Mouse (Mus musculus) limb, embryonic 11.5 days (tissue): ENCODE measurements around the gene Kalrn. TPM values are rescaled to one million over a fixed set of nuclear protein-coding genes. Genes with fewer than 3 reads are reported as not detected.

Experiments
- ATAC-seq: fragments of 200-750 bp; cut with Nextera tagmentation; 2 replicates; pipeline ENCODE4 v1.8.0; 2017; ENCODE audit warnings: low read depth; ENCODE audit not compliant: insufficient number of reproducible peaks, low FRiP score, low TSS enrichment
- DNase-seq: peaks from one replicate; pipeline ENCODE4 v3.0.0-alpha.2; 2015; ENCODE audit warnings: low spot score
- H3K27ac ChIP-seq: fragments of 300-500 bp; sonication (generic); replicated peaks from 2 replicates; pipeline ENCODE4 v1.5.1; 2014; ENCODE audit warnings: low read depth, mild to moderate bottlenecking, low read length
- H3K27me3 ChIP-seq: fragments of 300-500 bp; sonication (generic); 2 replicates; pipeline ENCODE4 v1.6.1; 2014; ENCODE audit warnings: mild to moderate bottlenecking, low read length, mixed read lengths; ENCODE audit not compliant: control insufficient read depth, insufficient read depth
- H3K36me3 ChIP-seq: fragments of 300-500 bp; sonication (generic); 2 replicates; pipeline ENCODE4 v1.6.1; 2014; ENCODE audit warnings: mild to moderate bottlenecking, low read length, moderate library complexity, mixed read lengths; ENCODE audit not compliant: control insufficient read depth, insufficient read depth
- H3K4me1 ChIP-seq: fragments of 300-500 bp; sonication (generic); 2 replicates; pipeline ENCODE4 v1.6.1; 2014; ENCODE audit warnings: low read length, mixed read lengths; ENCODE audit not compliant: control insufficient read depth, insufficient read depth
- H3K4me2 ChIP-seq: fragments of 300-500 bp; sonication (generic); 2 replicates; pipeline ENCODE4 v1.6.1; 2014; ENCODE audit warnings: low read depth, mild to moderate bottlenecking, moderate library complexity; ENCODE audit not compliant: severe bottlenecking
- H3K4me3 ChIP-seq: fragments of 300-500 bp; sonication (generic); 2 replicates; pipeline ENCODE4 v1.5.1; 2014; ENCODE audit warnings: low read depth, low read length
- H3K9ac ChIP-seq: fragments of 300-500 bp; sonication (generic); 2 replicates; pipeline ENCODE4 v1.6.1; 2014; ENCODE audit warnings: mild to moderate bottlenecking, low read length
- H3K9me3 ChIP-seq: fragments of 300-500 bp; sonication (generic); 2 replicates; pipeline ENCODE4 v1.6.1; 2016; ENCODE audit warnings: low read length; ENCODE audit not compliant: control insufficient read depth
- WGBS: fragments of 180-500 bp; shearing (Covaris S2); extraction: QIAGEN DNeasy Blood & Tissue Kit; methylation state at CpG from one replicate; pipeline ENCODE4 v1.1.7; 2014; 5-methylcytosine and 5-hydroxymethylcytosine counted together
- polyA plus RNA-seq: library from polyadenylated mRNA; unstranded; fragments of >200 nt; fragmentation: Nextera tagmentation; extraction: Ambion mirVana; gene quantifications from 2 replicates; pipeline ENCODE4 v1.2.1, GENCODE M21; 2014

Gene Kalrn
- polyA plus RNA-seq, 1 experiment from 2014 or later, result 11.5 TPM

DNA sequence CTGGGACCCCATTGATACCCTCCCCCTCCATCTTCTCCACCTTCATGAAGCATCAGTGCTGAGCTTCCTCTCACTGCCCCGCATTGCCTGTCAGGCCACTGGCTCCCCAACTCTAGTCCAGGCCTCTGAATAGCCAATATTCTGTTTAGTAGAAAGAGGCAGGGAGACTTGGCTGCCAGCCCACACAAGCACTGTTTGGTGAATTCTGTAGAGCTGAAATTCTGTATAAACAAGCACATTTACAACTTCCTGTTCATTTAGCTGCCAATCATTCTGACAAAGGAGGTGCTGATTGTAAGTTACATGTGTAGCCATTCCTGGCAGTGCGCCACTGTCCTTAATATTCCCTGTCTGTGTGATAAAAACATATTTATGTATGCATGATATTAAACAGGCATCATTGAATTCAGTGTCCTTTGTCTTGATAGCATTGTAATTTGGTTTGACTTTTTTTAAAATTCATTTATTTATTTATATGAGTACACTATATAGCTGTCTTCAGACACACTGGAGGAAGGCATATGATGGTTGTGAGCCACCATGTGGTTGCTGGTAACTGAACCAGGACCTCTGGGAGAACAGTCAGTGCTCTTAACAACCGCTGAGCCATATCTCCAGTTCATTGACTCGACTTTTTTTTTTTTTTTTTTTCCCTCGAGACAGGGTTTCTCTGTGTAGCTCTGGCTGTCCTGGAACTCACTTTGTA is 638.5 kb downstream of the Kalrn start:
- Histone ChIP-seq H3K27me3 (no peaks in the 10 kb centered on the region), H3K9ac (no peak overlapping the region; the same call in 1 of the 2 replicates), H3K27ac (peak overlapping the region; percentile 11; the same call in 1 of the 2 replicates), H3K4me2 (no peak overlapping the region), H3K9me3 (no peaks in the 10 kb centered on the region), H3K4me3 (no peak overlapping the region), H3K36me3 (no peaks in the 10 kb centered on the region), H3K4me1 (peaks cover 22% of the 10 kb centered on the region)
- ATAC-seq (no peak), DNase-seq (no peak)
- 75% methylated on average over 5 of the region's 5 CpGs for WGBS

- Histone ChIP-seq H3K9ac (no peak overlapping the region), H3K4me1 (peaks cover 9% of the 10 kb centered on the region), H3K9me3 (no peaks in the 10 kb centered on the region), H3K4me2 (no peak overlapping the region), H3K36me3 (no peaks in the 10 kb centered on the region; the same call in 1 of the 2 replicates), H3K4me3 (no peak overlapping the region), H3K27me3 (no peaks in the 10 kb centered on the region), H3K27ac (no peak overlapping the region)
- no peak for ATAC-seq
- 91% methylated on average over 11 of the region's 11 CpGs for WGBS
- no peak for DNase-seq
Observed at GRCm38 (mm10) chr16:33933411-33933810, 639.9 kb downstream of the Kalrn start.

- DNase-seq (no peak), ATAC-seq (no peak)
- peaks cover 6% of the 10 kb centered on the region; the same call in 1 of the 2 replicates for H3K4me1 ChIP-seq
- no peaks in the 10 kb centered on the region; the same call in 1 of the 2 replicates for H3K36me3 ChIP-seq
- H3K4me3 ChIP-seq, result no peak overlapping the region
- H3K27me3 ChIP-seq, result no peaks in the 10 kb centered on the region
- H3K9ac ChIP-seq, result no peak overlapping the region
- no peak overlapping the region for H3K4me2 ChIP-seq
- H3K9me3 ChIP-seq, result no peaks in the 10 kb centered on the region
- H3K27ac ChIP-seq, result no peak overlapping the region
- WGBS, result 83% methylated on average over 5 of the region's 5 CpGs
Observed at GRCm38 (mm10) chr16:33932126-33932525, 641.2 kb downstream of the Kalrn start.

DNA sequence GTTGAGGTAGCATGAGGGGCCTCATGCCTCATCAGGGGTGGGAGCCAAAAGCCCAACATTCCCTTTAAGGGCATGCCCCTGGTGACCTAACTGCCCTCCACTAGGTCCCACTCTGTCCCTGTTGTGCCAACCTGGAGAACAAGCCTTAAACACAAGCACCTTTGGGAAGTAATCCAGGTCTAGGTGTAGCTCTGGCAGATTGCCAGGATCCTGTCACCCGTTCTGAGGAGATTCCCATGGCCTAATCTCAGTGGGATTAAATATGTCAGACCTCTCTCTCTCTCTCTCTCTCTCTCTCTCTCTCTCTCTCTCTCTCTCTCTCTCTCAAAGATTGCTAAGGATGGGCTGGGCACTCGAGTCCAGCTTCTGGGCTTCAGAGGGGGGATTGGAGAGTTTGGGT is 641.6 kb downstream of the Kalrn start:
- ATAC-seq, result no peak

DNA sequence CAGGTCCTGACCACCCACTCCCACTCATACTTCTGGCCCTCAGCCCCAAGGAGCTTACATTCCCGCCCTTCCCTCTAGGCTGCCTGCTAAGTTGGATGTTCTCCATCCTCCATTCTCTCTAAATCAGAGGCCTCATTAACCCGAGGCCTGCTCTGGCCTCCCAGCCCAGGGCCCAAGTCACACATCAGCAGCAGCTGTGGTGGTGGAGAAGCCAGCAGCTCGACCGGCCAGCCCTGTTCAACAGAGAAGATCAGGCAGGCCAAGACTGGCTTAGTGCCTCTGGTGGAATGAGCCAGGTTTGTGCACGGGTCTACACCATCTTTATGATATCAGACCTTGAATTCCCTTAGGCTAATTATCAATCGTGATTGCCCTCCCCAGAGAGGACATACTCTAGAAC is 642.5 kb downstream of the Kalrn start:
- ATAC-seq (no peak), DNase-seq (no peak)
- no peaks in the 10 kb centered on the region; the same call in 1 of the 2 replicates for H3K36me3 ChIP-seq
- peaks cover 6% of the 10 kb centered on the region; the same call in 1 of the 2 replicates for H3K4me1 ChIP-seq
- H3K4me2 ChIP-seq, result no peak overlapping the region
- WGBS, result 90% methylated on average over 6 of the region's 6 CpGs
- H3K9ac ChIP-seq, result no peak overlapping the region
- H3K9me3 ChIP-seq, result no peaks in the 10 kb centered on the region
- H3K4me3 ChIP-seq, result no peak overlapping the region
- no peaks in the 10 kb centered on the region for H3K27me3 ChIP-seq
- H3K27ac ChIP-seq, result no peak overlapping the region

More for the DNA sequence above, 641.6 kb downstream of the Kalrn start:
- Histone ChIP-seq H3K4me3 (no peak overlapping the region), H3K36me3 (no peaks in the 10 kb centered on the region; the same call in 1 of the 2 replicates), H3K9ac (no peak overlapping the region), H3K4me2 (no peak overlapping the region), H3K27me3 (no peaks in the 10 kb centered on the region), H3K4me1 (peaks cover 6% of the 10 kb centered on the region; the same call in 1 of the 2 replicates), H3K27ac (no peak overlapping the region), H3K9me3 (no peaks in the 10 kb centered on the region)
- WGBS, result 84% methylated on average over 2 of the region's 2 CpGs
- no peak for DNase-seq

DNA sequence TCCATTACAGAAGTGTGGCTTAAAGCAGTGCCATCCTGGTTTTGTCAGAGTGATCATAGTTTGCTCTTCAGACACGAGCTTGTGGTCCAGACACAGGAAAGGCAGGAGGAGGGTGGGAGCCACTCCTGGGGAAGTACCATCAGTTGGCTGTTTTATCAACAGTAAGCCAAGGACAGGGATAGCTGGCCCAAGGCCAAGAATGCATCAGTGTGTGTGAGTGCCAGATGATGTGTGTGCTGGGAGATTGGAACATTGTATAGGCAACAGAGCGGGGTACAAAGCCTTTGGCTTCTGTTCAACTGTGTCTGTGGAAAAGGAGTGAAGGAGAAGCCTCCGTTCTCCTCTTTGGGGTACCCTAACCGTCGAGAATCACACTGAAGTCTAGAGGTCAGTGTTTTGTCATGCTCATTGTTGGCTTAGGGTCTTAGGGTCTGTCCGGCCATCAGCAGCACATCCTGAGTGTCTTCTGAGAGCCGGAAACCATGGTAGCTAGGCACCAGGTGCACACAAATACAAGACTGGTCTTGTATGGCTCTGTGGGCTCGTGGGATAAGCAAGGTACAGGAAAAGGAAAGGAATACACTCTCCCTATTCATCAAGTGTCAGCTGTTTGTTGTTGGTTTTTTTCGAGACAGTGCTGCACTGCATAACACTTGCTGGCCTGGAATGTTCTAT is 644.4 kb downstream of the Kalrn start:
- Histone ChIP-seq H3K9ac (no peak overlapping the region), H3K4me2 (no peak overlapping the region), H3K9me3 (no peaks in the 10 kb centered on the region), H3K4me1 (no peaks in the 10 kb centered on the region), H3K27me3 (no peaks in the 10 kb centered on the region), H3K27ac (no peak overlapping the region), H3K36me3 (no peaks in the 10 kb centered on the region; the same call in 1 of the 2 replicates), H3K4me3 (no peak overlapping the region)
- WGBS, result 90% methylated on average over 9 of the region's 9 CpGs
- ATAC-seq (no peak), DNase-seq (no peak)

GRCm38 (mm10) chr16:33927263-33927824 is 646.0 kb downstream of the Kalrn start:
- 92% methylated on average over 6 of the region's 6 CpGs for WGBS
- Histone ChIP-seq H3K4me2 (no peak overlapping the region), H3K27ac (no peak overlapping the region), H3K9ac (no peak overlapping the region), H3K36me3 (no peaks in the 10 kb centered on the region; the same call in 1 of the 2 replicates), H3K4me1 (peaks cover 15% of the 10 kb centered on the region), H3K4me3 (no peak overlapping the region), H3K9me3 (no peaks in the 10 kb centered on the region), H3K27me3 (no peaks in the 10 kb centered on the region)
- DNase-seq (no peak), ATAC-seq (no peak)

GRCm38 (mm10) chr16:33923758-33924157 is 649.6 kb downstream of the Kalrn start:
- Histone ChIP-seq H3K36me3 (peaks cover 6% of the 10 kb centered on the region; the same call in 1 of the 2 replicates), H3K9me3 (no peaks in the 10 kb centered on the region), H3K27me3 (no peaks in the 10 kb centered on the region), H3K4me1 (peaks cover 26% of the 10 kb centered on the region), H3K27ac (no peak overlapping the region), H3K9ac (no peak overlapping the region), H3K4me2 (no peak overlapping the region), H3K4me3 (no peak overlapping the region)
- 90% methylated on average over 8 of the region's 8 CpGs for WGBS
- DNase-seq (no peak), ATAC-seq (no peak)
